Mouse (Mus musculus): ENCODE data around the gene Sppl3.

The Sppl3 gene

GRCm38 (mm10) chr5:114996447-114996846 lies 14.5 kb upstream of the Sppl3 start:
- in situ Hi-C loops (cut with MseI, MboI): no loop called here

DNA sequence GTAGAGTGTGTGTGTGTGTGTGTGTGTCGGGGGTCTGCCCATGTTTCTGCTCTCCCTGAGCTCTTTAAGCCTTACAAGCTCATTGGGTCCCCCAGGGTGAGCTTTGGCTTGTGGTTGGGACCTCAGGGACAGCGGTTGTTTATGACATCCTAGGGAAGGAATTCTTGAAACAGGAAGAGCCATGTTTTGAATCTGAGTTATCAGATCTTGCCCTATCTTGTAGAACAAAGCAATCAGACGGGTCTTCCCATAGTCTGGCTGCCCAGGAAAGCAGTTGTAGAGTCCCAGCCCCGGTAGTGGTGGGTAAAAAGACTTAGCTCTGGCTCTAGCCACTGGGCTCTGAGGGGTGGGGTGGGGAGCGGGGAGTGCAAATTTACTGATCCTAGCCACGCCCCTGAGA lies 13.6 kb upstream of the Sppl3 start:
- in situ Hi-C loops (cut with MseI, MboI): no loop called here

DNA sequence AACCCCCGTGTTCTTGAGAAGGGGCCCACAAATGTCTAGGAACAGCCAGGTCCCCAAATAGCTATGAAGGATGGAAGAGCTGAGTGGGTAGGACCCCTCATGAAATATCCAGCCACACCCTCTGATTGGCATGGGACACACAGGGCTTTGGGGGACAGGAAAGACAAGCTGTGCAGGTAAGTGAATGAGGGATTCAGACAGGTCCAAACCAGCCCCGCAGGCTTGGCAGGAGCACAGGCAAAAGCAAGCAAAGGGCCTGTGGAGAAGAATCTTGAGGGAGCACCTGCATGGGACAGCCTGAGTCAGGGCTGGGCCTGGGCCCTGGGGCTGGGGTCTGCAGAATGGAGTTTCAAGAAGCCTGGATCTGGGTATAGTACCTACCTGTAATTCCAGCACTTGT lies 10.4 kb upstream of the Sppl3 start:
- in situ Hi-C loops (cut with MseI, MboI): no loop called here

DNA sequence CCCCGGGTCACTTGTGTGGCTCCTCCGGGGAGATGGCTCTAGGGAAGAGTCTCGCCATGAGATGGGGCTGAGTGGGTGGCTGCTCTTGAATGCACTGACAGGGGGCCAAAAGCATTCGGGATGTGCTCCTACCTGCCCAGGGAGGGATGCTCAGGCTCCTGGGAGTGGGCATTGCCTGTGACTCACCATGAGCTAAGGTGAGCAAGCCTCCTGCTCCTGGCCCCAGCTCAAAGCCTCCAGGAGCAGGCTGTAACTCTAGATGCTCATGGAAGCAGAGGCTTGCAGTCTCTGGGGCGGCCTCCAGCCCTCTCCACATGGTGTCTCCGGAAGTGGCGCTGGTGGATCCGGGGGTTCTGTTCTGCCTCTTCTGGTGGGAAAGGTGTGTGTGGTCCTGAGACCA lies 9.5 kb upstream of the Sppl3 start:
- in situ Hi-C loops (cut with MseI, MboI): no loop called here

GRCm38 (mm10) chr5:115002781-115003180 lies 8.2 kb upstream of the Sppl3 start:
- in situ Hi-C loops (cut with MseI, MboI): no loop called here

DNA sequence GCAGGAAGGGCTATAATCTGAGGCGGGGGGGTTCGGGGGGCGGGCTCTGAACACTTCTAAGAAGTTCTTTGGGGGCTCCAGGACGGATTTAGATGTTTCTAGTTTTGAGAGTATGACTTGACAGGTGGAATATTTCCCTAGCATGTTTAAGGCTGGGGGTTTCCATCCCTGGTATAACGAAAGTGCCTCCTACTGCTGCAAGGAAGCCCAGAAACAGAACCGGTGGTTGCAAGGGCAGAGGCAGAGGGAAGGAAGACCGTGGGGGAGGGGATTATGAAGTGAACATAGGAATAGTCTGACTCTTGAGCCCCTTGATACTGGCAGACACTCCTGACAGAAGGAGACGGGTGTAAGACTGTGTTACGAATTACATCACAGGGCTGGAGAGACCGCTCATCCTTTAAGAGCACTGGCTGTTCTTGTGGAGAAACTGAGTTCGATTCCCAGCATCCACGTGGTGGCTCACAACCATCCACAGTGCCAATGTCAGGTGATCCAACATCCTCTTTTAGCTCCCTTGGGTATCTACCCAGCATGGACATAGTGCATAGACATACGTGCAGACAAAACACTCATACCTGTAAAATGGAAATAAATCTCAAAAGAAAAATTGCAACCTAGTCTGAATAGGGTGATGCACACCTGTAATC lies 7.6 kb upstream of the Sppl3 start:
- in situ Hi-C loops (cut with MseI, MboI): no loop called here

- in situ Hi-C loops (cut with MseI, MboI): no loop called here
Observed at GRCm38 (mm10) chr5:115007768-115008167, 3.2 kb upstream of the Sppl3 start.

DNA sequence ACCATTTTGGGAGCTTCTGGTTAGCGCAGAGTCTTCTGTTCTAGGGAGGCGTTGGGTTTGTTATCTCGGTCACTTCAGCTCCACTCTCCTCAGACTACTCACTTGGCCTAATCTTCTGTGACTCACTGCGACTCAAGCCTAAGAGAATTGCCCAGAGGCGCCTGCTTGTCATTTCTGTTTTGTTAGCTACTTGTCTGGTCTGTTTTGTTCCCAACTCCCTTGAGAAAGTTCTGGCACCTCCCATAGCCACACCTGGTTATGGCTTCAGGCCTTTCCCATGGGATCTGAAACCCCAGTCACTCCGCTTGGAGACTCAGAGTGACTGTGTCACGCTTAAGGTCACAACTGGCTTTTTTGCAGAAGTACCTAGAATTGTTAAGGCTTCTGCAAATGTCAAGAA lies 2.6 kb upstream of the Sppl3 start:
- in situ Hi-C loops (cut with MseI, MboI): no loop called here

DNA sequence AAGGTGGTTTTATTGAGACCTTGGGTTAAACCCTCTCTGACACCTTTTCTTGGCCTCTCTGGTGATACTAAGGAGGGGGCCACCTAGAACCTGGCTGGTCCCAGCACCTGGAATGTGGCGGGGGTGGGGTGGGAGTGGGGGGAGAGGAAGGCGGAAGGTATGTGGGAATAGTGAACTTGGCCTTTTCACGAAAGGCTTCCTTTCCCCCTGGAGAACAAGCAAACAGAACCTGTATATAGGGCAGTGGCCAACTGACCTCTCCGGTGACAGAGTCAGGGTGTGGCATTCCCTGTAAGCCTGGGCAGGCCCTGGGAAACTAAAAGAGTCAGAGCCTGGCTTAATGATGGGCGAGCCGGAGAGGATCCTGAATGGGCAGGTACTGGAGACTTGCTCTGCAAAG lies 1.8 kb upstream of the Sppl3 start:
- in situ Hi-C loops (cut with MseI, MboI): no loop called here

DNA sequence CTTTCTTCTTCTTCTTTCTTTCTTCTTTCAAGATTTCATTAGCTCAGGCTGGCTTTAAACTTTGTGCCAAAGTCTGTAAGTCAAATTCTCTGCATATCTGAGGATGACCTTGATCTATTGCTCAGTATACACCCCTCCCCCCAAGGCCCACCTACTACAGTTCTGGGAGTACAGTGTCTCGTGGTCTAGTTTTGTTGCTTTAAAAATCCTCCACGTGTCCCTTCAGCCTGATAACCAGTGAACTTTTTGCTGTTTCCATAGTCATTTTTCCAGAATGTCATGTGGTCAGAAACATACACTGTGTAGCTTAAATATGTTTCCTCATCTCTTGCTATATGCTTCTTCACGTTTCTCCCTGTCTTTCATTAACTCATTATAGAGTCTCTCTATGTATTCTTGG lies 976 bp upstream of the Sppl3 start:
- in situ Hi-C loops (cut with MseI, MboI): no loop called here

DNA sequence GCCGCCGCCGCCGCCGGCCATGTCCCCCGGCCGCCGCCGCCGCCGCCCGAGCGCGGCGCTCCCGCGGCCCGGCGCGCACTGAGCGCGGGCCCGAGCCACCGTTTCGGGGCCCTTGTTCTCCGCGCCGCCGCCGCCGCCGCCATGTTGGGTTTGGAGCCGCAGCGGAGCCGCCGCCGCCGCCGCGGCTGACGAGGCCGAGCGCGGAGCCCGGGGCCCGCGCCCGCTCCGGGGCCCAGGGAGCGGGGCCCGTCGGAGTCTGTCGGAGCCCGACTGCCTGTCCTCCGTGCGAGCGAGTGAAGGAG lies 231 bp downstream of the Sppl3 start:
- in situ Hi-C loops (cut with MseI, MboI): no loop called here

DNA sequence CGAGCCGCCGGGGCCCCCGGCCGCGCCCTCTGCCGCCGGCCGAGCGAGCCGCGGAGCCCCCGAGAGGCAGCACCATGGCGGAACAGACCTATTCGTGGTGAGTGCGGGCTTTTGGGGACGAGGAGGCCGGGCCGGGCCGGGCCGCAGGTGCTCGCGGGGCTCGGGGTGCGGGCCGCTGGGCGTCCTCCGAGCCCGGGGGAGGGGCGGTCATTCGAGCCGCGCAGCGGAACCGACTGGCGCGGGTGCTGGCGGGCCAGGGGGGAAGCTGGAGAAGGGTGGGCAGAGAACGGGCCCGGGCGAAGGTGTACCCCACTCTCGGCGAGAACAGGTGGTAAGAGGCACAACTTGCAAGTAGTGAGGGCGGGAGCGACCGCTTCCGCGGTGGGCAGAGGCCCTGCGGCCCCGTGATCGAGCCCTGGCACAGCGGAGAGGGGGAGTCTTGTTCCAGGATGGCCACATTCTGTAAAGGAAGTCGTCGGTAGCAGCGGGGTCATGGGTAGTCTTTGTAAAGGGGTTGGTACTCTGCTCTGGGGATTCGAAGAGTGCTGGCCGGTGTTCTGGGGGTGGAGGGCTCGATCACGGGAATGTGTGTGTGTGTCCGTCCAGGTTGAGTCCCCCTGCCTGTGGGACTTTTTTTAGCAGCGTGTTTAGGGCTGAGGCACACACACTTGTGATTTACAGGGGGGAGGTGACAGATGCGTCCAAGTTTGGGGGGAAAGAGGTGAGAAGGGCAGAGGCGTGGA lies 753 bp downstream of the Sppl3 start:
- in situ Hi-C loops (cut with MseI, MboI): no loop called here

- in situ Hi-C loops (cut with MseI, MboI): no loop called here
Observed at GRCm38 (mm10) chr5:115013436-115013835, 2.5 kb downstream of the Sppl3 start.

GRCm38 (mm10) chr5:115014570-115014969 lies 3.6 kb downstream of the Sppl3 start:
- in situ Hi-C loops (cut with MseI, MboI): no loop called here

- in situ Hi-C loops (cut with MseI, MboI): no loop called here
Observed at GRCm38 (mm10) chr5:115015121-115015520, 4.2 kb downstream of the Sppl3 start.

DNA sequence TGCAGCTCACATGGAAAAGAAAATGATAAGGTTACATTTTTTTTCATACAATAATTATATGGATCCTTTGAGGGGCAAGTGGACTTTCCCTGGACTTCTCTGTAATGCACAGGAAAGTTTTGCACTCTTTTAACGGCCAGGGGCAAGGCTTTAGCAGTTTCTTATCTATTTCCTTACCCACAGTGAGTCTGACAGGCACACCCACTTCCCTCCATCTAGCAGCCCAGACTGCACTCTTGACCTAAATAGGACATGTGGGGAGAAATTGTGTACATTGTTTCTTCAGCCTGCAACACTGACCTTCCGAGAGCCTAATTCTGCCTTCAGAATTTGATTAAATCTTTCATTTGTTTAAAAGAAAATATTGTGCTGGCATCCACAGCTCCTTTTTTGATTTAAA lies 7.3 kb downstream of the Sppl3 start:
- in situ Hi-C loops (cut with MseI, MboI): no loop called here

DNA sequence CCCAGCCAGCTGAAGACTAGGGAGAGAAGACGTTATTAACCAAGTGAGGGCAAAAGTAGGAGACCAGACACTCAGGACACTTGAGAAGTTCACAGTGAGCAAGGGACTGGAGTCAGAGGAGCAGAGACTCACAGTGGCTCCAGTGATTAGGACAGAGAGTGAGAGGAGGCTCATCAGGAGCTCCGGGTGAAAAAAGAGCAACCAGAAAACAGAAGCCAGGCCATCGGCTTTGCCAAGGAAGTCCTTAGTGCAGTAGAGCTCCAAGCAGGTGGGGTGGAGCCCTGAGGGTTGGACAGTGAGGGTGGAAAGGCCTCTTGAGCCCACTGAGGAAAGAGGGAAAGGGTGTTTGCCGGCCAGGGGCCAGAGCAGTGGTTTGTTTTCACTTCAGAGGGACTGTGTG lies 7.9 kb downstream of the Sppl3 start:
- in situ Hi-C loops (cut with MseI, MboI): no loop called here

DNA sequence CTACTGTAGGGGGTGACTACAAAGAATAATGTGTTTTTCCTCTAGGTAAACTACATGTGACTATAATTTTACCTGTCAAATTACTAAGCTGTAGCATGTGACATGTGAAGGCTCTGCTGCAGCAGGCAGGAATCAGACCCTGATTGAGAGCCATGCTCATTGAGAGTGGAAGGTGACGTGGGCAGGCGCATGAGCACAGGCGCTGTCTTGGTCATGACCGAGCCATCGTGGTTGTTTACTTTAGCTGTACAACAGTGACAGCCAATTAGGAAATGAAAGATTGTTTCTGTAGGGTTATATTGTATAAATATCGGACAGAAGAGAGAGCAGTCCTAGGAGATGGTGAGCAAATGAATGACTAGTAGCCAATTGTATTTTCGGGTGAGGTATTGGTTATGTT lies 11.1 kb downstream of the Sppl3 start:
- in situ Hi-C loops (cut with MseI, MboI): no loop called here

GRCm38 (mm10) chr5:115026170-115026569 lies 15.2 kb downstream of the Sppl3 start:
- in situ Hi-C loops (cut with MseI, MboI): no loop called here

DNA sequence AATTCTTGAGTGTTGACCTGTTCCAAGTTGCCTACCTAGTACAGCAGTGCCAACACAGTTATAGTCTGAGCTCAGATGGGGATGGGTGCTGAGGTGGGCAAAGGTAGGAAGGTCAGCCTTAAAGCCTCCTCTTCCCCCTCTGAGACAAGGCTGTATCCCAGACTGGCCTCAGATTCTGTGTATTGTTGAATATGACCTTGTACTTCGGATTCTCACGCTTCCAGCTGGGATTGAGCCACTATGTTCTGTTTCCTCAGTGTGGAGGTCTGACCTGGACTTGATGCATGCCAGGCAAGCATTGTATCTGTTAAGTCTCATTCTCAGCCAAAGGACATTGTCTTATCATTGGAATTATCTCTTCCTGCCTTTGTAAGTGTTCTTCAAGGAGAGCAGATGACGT lies 16.2 kb downstream of the Sppl3 start:
- in situ Hi-C loops (cut with MseI, MboI): no loop called here

DNA sequence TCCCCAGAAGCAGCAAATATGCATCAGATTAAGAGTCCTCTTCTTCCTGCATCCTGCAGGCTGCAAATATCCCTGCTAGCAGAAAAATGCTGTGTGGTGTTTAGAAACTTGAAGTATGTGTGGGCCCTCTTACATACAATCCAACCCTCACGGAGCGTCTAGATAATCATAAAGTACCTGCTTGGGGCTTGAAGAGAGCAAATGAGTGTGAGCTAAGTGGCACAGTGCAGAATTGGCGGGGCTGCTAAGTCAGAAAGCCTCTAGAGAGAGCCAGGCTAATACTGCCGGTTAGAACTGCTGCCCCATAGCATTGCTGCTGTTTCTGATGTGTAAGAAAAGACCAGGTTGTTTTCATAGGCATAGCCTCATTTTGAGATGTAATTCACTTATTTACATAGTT lies 18.0 kb downstream of the Sppl3 start:
- in situ Hi-C loops (cut with MseI, MboI): no loop called here

DNA sequence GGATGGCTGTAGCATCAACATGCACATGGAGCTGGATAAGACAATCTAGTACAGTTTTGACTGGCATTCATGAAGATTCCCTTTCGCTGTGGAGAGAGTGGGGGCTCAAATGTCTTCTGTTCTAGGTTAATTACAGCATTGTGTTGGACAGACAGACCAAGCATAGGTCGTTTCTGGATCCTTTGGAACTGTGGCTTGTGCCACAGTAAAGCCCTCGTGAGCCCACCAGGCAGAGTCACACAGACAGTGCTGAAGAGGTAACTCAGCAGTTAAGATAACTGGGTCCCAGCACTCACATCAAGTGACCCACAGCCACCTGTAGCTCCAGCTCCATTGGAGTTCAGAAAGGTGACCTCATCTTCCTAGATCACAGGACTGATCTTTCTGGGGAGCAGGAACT lies 18.6 kb downstream of the Sppl3 start:
- in situ Hi-C loops (cut with MseI, MboI): no loop called here

DNA sequence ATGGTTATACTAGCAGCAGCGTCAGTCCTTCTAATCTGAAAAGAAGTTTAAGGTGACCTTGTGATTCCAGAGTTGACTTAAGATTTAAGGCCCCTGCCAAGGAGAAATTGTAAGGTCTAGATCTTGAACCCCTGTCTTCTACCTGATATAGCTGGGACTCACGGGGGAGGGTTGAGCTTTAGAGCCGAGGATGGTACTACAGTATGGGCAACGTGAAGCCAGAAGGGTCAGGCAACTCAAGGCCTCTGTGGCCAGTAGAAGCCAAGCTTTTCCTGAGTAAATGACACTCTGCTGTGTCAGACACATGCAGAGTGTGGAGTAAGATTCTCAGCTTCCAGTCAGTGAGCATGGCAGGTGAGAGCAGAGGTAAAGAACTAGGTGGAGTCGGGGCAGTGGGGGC lies 20.6 kb downstream of the Sppl3 start:
- in situ Hi-C loops (cut with MseI, MboI): no loop called here

- in situ Hi-C loops (cut with MseI, MboI): no loop called here
Observed at GRCm38 (mm10) chr5:115032620-115033019, 21.7 kb downstream of the Sppl3 start.

All from mouse trophoblast stem cell (cell line).